Mouse (Mus musculus) lung, embryonic 15.5 days (tissue): ENCODE measurements around the gene Tmigd1. TPM values are rescaled to one million over a fixed set of nuclear protein-coding genes. Genes with fewer than 3 reads are reported as not detected.

Experiments used
- ATAC-seq: fragments of 200-750 bp; cut with Nextera tagmentation; 2 replicates; pipeline ENCODE4 v1.8.0; 2017; ENCODE audit warnings: moderate number of reproducible peaks, borderline replicate concordance; ENCODE audit not compliant: low FRiP score, low TSS enrichment; ENCODE audit errors: extremely low read depth
- H3K27ac ChIP-seq: fragments of 300-500 bp; sonication (generic); 2 replicates; pipeline ENCODE4 v1.5.1; 2015; ENCODE audit warnings: moderate library complexity, mild to moderate bottlenecking, inconsistent platforms
- H3K27me3 ChIP-seq: fragments of 300-500 bp; sonication (generic); 2 replicates; pipeline ENCODE4 v1.6.1; 2015; ENCODE audit warnings: inconsistent platforms
- H3K36me3 ChIP-seq: fragments of 300-500 bp; sonication (generic); 2 replicates; pipeline ENCODE4 v1.6.1; 2015; ENCODE audit warnings: inconsistent platforms
- H3K4me1 ChIP-seq: fragments of 300-500 bp; sonication (generic); 2 replicates; pipeline ENCODE4 v1.6.1; 2015; ENCODE audit warnings: inconsistent platforms
- H3K4me2 ChIP-seq: fragments of 300-500 bp; sonication (generic); 2 replicates; pipeline ENCODE4 v1.6.1; 2015; ENCODE audit warnings: inconsistent platforms, mild to moderate bottlenecking, moderate library complexity
- H3K4me3 ChIP-seq: fragments of 300-500 bp; sonication (generic); 2 replicates; pipeline ENCODE4 v1.5.1; 2015; ENCODE audit warnings: mild to moderate bottlenecking, inconsistent platforms
- H3K9ac ChIP-seq: fragments of 300-500 bp; sonication (generic); 2 replicates; pipeline ENCODE4 v1.6.1; 2015; ENCODE audit warnings: inconsistent platforms
- H3K9me3 ChIP-seq: fragments of 300-500 bp; sonication (generic); 2 replicates; pipeline ENCODE4 v1.6.1; 2016; ENCODE audit warnings: inconsistent platforms
- WGBS: fragments of 180-500 bp; shearing (Covaris S2); methylation state at CpG from one replicate; pipeline ENCODE4 v1.1.7; 2015; 5-methylcytosine and 5-hydroxymethylcytosine counted together
- polyA plus RNA-seq: library from polyadenylated mRNA; unstranded; fragments of >200 nt; fragmentation: Nextera tagmentation; extraction: Ambion mirVana; gene quantifications from 2 replicates; pipeline ENCODE4 v1.2.1, GENCODE M21; 2015

Tmigd1 gene
- 0.14 and 0.24 TPM in 2 replicates for polyA plus RNA-seq

DNA sequence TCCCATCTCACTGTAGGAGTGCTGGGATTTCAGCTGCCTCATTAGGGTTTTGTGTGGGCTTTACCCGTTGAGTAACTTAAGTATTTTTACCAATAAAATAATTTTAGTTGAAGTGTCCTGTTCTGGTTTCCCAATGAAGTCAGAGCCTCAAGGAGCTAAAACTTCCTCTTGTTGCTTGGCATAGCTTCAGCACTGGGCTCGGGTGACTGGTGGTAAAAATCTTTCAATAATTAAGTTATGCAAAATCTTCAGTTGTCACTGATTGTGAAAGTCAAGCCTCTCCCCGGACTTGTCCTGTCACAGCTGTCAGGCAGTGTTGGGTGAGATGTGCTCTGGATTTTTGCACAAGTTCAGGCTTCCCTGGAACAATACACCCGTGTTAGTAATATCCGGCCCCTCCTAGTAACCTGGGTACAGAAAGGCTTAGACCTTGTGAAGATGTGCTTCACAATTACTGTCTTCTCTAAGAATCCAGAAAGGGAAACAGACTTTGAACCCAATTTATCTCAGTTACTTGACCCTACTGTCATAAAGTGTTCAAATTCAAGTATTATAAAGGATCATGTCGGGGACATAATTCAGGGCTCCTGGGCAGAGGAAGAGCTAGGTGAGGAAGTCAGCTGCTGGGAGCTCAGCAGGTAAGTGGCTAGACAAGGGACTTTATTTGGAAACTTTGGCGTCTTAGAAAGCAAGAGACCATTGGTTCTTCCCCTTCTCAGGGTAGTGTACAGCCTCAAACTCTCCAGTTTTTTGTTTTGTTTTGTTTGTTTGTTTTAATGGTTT, at the start of gene Tmigd1:
Gene Tmigd1 (plus strand): TSS at position 581 of the 783 bp plus-strand sequence.
- no peak within 1 kb of the TSS for H3K4me2 ChIP-seq
- H3K9ac ChIP-seq, result no peak within 1 kb of the TSS
- H3K36me3 ChIP-seq, result no peaks in the 10 kb centered on the region
- H3K4me3 ChIP-seq, result no peak within 1 kb of the TSS
- H3K27ac ChIP-seq, result no peak within 1 kb of the TSS
- ATAC-seq, result no peak
- H3K9me3 ChIP-seq, result no peaks in the 10 kb centered on the region
- H3K4me1 ChIP-seq, result peaks cover 33% of the 10 kb centered on the region
- 60% methylated on average over 7 of the region's 7 CpGs for WGBS
- H3K27me3 ChIP-seq, result no peaks in the 10 kb centered on the region

DNA sequence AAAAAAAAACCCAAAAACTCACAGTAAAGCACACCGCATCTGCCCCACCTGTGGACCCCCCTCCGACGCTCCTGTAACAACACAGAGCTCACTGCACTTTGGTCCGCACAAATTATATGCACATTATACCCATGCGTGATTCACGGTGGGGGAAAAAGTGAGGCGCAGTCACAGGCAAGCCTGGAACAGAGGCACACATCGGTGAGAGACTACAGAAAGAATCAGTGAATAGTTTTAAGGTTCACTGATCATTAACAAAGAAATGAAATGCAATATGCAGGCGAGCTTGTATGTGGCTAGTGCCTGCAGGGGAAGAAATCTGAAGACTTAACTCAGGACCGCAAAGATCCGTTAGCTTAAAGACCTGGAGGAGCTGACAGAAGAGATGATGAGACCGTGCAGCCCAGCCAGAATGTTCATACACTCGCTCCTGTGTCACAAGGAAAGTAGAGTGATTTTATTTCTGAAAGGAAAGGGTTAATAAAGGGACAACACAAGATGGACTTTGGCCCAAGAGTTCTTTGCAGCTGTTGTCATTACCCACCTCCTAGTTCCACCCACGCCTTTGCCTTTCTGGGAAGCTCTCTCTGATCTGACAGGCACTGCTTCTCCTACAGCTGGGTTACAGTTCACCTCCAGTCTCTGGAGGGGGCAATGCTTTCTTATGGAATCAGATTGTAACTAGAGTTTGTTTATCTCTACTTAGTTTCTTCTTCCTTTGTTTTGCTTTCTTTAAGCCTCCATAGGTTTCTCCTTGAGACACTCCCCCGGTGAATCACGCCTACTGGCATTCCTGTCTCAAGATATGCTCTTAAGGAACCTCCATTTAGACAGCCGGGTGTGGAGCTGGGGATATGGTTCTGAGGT, 47.3 kb upstream of the Tmigd1 start:
- no peak overlapping the region for H3K9ac ChIP-seq
- WGBS, result 64% methylated on average over 17 of the region's 17 CpGs
- ATAC-seq, result no peak
- H3K4me3 ChIP-seq, result no peak overlapping the region
- H3K27ac ChIP-seq, result 0 out of 2 replicates have a peak overlapping the region, but pooled peaks have one; percentile 20
- H3K36me3 ChIP-seq, result no peaks in the 10 kb centered on the region
- no peak overlapping the region for H3K4me2 ChIP-seq
- H3K9me3 ChIP-seq, result no peaks in the 10 kb centered on the region
- no peaks in the 10 kb centered on the region for H3K27me3 ChIP-seq
- peaks cover 15% of the 10 kb centered on the region for H3K4me1 ChIP-seq

DNA sequence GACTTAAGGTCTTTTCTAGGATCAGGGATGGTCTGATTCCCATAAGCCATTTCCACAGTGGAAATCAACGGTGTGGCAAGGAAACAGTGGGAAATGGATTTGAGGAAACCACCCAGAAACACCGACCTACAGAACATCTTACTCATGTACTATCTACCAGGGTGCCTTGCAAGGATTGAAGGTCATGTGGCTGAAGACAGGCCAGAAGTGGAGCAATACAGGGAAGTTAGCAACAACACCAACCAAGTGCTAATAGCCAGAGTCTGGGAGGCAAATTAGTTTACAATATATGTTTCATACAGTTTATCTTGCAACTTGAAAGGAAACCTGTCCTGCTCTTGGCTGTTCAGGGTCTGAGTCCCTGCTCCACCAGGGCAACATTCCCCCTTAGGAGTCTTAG, 45.4 kb upstream of the Tmigd1 start:
- Histone ChIP-seq H3K27ac (no peak overlapping the region), H3K36me3 (no peaks in the 10 kb centered on the region), H3K4me3 (no peak overlapping the region), H3K9ac (no peak overlapping the region), H3K4me2 (no peak overlapping the region), H3K27me3 (no peaks in the 10 kb centered on the region), H3K4me1 (peaks cover 15% of the 10 kb centered on the region), H3K9me3 (no peaks in the 10 kb centered on the region)
- WGBS, result 74% methylated on average over 2 of the region's 2 CpGs
- no peak for ATAC-seq

DNA sequence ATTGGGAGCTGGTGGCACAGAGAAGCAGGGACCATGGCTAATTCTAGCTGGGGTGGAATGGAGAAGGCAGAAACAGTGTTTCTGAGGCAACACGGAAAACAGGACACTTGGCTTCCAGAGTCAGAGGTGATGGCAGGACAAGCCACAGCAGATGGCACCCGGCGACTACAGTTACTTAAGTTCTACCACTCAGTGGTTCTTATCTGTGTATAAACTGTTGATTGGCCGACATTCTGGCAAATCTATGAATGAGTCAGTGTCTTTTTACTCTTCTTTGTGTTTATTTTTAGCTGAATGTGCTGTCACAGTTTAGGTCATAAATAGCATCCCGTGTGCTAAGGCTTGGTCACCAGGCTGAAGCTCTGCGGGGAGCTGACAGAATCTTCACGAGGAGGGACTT, 44.8 kb upstream of the Tmigd1 start:
- peaks cover 15% of the 10 kb centered on the region for H3K4me1 ChIP-seq
- no peaks in the 10 kb centered on the region for H3K36me3 ChIP-seq
- H3K9me3 ChIP-seq, result no peaks in the 10 kb centered on the region
- WGBS, result 44% methylated on average over 7 of the region's 7 CpGs
- no peak overlapping the region for H3K4me3 ChIP-seq
- no peak for ATAC-seq
- H3K27ac ChIP-seq, result no peak overlapping the region
- no peaks in the 10 kb centered on the region for H3K27me3 ChIP-seq
- no peak overlapping the region for H3K9ac ChIP-seq
- H3K4me2 ChIP-seq, result no peak overlapping the region

DNA sequence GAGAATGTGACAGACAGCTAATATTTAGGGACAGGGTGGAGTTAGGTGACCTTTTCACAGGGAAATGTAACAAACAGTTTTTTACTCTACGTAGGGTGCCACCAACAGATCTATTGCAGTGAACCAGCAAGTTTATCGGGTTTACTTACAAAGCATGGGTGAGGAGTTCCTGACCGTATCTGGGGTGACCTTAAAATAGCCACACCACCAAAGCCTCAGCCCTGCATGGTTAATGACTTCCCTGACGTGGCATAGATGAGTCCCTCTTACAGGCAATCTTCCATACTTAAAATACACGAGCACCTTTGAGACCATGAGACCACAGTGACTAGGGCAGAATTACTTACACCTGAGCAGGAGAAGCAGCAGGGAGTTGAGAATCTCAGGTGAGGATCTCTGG, 43.2 kb upstream of the Tmigd1 start:
- no peak overlapping the region for H3K4me2 ChIP-seq
- H3K9me3 ChIP-seq, result no peaks in the 10 kb centered on the region
- peaks cover 15% of the 10 kb centered on the region for H3K4me1 ChIP-seq
- 52% methylated on average over 5 of the region's 5 CpGs for WGBS
- no peak for ATAC-seq
- no peak overlapping the region for H3K9ac ChIP-seq
- H3K36me3 ChIP-seq, result no peaks in the 10 kb centered on the region
- no peak overlapping the region for H3K27ac ChIP-seq
- H3K4me3 ChIP-seq, result no peak overlapping the region
- no peaks in the 10 kb centered on the region for H3K27me3 ChIP-seq

DNA sequence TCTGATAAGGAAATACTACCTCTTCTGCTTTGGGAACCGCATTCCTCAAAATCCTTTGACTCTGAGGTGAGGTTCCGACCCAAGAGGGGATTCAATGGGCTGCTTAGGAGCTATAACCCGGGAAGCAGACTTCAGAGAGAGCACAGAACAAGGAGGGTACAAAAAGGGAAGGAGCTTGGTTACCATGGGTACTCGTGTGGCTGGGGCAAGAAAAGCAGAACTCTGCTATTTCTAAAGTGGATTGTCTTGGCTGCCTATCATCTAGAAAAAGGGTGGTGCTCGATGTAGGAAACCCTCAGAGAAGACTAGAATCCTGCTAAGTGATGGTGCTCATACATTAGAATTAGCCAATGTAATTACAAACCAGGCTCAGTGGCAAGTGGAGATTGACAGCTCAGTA, 42.7 kb upstream of the Tmigd1 start:
- Histone ChIP-seq H3K9ac (no peak overlapping the region), H3K27ac (no peak overlapping the region)
- 59% methylated on average over 5 of the region's 5 CpGs for WGBS

DNA sequence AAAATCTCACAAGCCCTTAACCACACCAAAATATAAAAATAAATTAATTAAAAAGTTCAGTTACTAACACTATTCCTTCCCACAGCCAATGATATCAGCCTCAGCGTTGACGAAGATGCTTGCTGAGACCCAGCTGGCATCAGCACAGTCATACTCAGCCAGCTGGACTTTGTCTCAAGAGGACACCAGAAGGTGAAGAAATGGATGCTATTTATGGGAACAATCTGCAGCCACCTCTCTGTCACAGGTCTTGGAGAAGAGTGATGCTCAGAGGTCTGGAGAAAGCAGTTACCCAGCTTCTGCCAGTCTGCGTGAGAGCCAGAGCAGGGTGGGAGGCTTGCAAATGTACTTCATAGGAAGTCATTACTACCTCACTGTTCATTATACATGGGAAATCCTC, 40.8 kb upstream of the Tmigd1 start:
- Histone ChIP-seq H3K9ac (no peak overlapping the region), H3K27ac (no peak overlapping the region), H3K27me3 (no peaks in the 10 kb centered on the region), H3K4me1 (0 out of 2 replicates have a peak, but pooled peaks cover 4% of the 10 kb centered on the region), H3K4me3 (no peak overlapping the region), H3K4me2 (no peak overlapping the region), H3K9me3 (no peaks in the 10 kb centered on the region), H3K36me3 (no peaks in the 10 kb centered on the region)
- WGBS, result 63% methylated on average over 3 of the region's 3 CpGs
- ATAC-seq, result no peak

More for the DNA sequence above, 42.7 kb upstream of the Tmigd1 start:
- Histone ChIP-seq H3K4me1 (peaks cover 15% of the 10 kb centered on the region), H3K27me3 (no peaks in the 10 kb centered on the region), H3K36me3 (no peaks in the 10 kb centered on the region), H3K9me3 (no peaks in the 10 kb centered on the region), H3K4me2 (no peak overlapping the region), H3K4me3 (no peak overlapping the region)
- ATAC-seq, result no peak

DNA sequence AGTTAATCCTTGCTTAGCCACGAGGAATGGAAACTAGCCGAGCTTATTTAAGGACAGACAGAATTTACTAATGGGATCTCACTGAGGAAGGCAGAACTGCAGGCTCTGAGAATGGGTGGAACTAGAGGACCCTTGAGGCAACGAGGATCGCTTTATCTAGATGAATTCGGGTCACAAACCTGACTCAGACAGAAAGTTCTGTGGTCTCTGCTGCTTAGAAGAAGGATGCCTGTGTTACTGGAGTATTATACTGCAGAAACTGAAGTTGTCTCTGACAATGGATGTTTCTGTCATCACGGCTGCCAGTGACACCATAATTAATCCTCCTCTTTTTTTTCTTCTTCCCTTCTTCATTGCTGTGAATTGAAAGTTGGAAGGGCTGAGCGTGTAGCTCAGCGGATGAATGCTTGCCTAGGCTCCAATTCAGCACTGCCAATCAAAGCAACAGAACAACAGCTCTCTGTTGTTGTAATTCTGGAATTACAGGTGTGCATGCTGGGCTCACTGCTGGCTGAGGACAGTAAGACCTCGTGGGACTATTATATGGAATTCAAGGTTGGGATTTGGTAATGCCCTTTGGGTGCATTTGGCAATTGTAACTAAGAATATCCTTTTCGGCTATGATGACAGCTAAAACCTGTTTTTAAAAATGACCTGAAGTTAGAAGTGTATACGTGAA, 29.3 kb upstream of the Tmigd1 start:
- Histone ChIP-seq H3K36me3 (no peaks in the 10 kb centered on the region), H3K4me3 (no peak overlapping the region), H3K27me3 (no peaks in the 10 kb centered on the region), H3K9me3 (no peaks in the 10 kb centered on the region), H3K4me1 (peaks cover 2% of the 10 kb centered on the region; the same call in 1 of the 2 replicates), H3K27ac (no peak overlapping the region), H3K4me2 (no peak overlapping the region), H3K9ac (no peak overlapping the region)
- ATAC-seq, result no peak
- WGBS, result 57% methylated on average over 11 of the region's 11 CpGs

DNA sequence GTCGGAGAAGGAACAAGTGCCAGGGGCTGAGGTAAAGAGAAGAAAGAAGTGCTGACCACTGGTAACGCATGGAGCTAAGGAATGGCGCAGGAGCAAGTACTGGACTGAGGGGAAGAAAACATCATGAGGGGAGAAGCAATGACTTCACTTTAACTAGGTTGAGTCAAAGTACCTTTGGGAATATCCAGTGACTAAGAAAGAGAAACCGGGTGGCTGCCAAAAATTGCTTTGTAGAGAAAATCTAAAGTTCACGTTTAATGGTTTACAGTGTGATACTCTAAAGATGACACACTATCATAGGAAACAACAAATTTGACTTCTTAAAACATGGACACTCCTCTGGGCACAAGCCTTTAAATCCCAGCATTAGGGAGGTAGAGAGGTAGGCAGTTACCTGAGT, 28.1 kb upstream of the Tmigd1 start:
- Histone ChIP-seq H3K4me1 (peaks cover 2% of the 10 kb centered on the region; the same call in 1 of the 2 replicates), H3K9me3 (no peaks in the 10 kb centered on the region), H3K9ac (no peak overlapping the region), H3K36me3 (no peaks in the 10 kb centered on the region), H3K27ac (no peak overlapping the region), H3K27me3 (no peaks in the 10 kb centered on the region), H3K4me3 (no peak overlapping the region), H3K4me2 (no peak overlapping the region)
- 87% methylated on average over 5 of the region's 5 CpGs for WGBS
- ATAC-seq, result no peak

DNA sequence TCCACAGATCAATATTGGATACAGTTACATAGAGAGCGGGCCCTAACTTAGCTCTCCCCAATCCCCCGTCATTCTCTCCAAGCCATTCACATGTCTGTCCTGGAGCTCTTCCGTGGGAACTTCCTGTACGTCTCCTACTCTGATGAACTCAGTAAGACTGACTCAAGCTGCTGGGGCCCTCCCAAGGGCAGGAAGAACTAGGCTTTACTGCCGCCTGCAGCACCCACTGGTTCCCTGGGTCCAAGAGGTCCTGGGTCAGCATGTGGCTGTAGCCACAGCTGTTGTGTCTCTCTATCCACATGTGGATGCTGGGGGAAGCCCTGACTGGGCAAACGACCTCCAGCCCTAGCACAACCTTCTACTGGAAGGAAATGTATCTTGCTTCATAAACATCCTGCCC, 27.2 kb upstream of the Tmigd1 start:
- H3K27ac ChIP-seq, result no peak overlapping the region
- no peaks in the 10 kb centered on the region for H3K27me3 ChIP-seq
- 50% methylated on average over 6 of the region's 6 CpGs for WGBS
- H3K36me3 ChIP-seq, result no peaks in the 10 kb centered on the region
- H3K9ac ChIP-seq, result no peak overlapping the region
- no peaks in the 10 kb centered on the region for H3K9me3 ChIP-seq
- no peak for ATAC-seq
- H3K4me3 ChIP-seq, result no peak overlapping the region
- peaks cover 2% of the 10 kb centered on the region; the same call in 1 of the 2 replicates for H3K4me1 ChIP-seq
- H3K4me2 ChIP-seq, result no peak overlapping the region

DNA sequence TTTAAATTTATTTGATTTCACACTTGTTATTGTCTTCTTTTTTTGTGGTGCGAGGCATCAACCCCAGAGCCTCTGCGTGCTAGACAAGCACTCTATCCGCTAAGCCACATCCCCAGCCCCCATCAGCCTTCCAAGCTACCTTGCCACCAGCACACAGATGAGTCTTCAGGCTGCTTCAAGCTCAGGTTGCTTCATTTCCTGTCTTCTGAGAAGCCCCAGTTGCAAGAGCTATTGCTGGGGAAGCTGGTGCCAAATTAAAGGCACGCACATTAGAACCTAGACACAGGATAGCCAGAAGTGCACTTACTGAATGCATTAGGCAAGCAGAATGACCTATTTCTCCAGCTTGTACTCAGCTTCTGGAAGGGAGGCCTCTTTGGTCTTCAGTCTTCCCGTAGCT, 22.1 kb upstream of the Tmigd1 start:
- H3K4me2 ChIP-seq, result no peak overlapping the region
- no peaks in the 10 kb centered on the region for H3K27me3 ChIP-seq
- H3K4me1 ChIP-seq, result peaks cover 10% of the 10 kb centered on the region
- H3K4me3 ChIP-seq, result no peak overlapping the region
- H3K9me3 ChIP-seq, result no peaks in the 10 kb centered on the region
- ATAC-seq, result no peak
- no peak overlapping the region for H3K27ac ChIP-seq
- no peak overlapping the region for H3K9ac ChIP-seq
- 81% methylated on average over 5 of the region's 5 CpGs for WGBS
- no peaks in the 10 kb centered on the region for H3K36me3 ChIP-seq
